Mouse (Mus musculus) brain, embryonic 14.5 days (tissue): Measurements from ENCODE around the gene Nme9.

Source experiments
- CTCF ChIP-seq: fragments of 200-500 bp; IDR thresholded peaks from 2 replicates; pipeline ENCODE4 v1.5.1; 2012; ENCODE audit warnings: inconsistent platforms, mild to moderate bottlenecking, moderate library complexity, borderline replicate concordance; ENCODE audit not compliant: insufficient read depth, insufficient read length; ENCODE audit errors: extremely low read depth
- POLR2A ChIP-seq: fragments of 200-500 bp; IDR thresholded peaks from 2 replicates; pipeline ENCODE4 v1.6.1; 2012; ENCODE audit warnings: mild to moderate bottlenecking, inconsistent platforms, borderline replicate concordance; ENCODE audit not compliant: poor library complexity, insufficient read depth, insufficient read length, severe bottlenecking; ENCODE audit errors: extremely low read depth

- TF ChIP-seq CTCF (no peak), POLR2A (no peak)
Measured at GRCm38 (mm10) chr9:99431346-99431745, 19.9 kb upstream of the Nme9 start.
